Mouse (Mus musculus) liver, embryonic 13.5 days (tissue): ENCODE results near the gene Tanc2. TPM values are rescaled to one million over a fixed set of nuclear protein-coding genes. Genes with fewer than 3 reads are reported as not detected.

Source experiments
- ATAC-seq: fragments of 200-750 bp; cut with Nextera tagmentation; 2 replicates; pipeline ENCODE4 v1.8.0; 2017; ENCODE audit warnings: low read depth, mild to moderate bottlenecking, moderate number of reproducible peaks, moderate library complexity
- DNase-seq: peaks from one replicate; pipeline ENCODE4 v3.0.0; 2022
- H3K27ac ChIP-seq: fragments of 300-500 bp; sonication (generic); 2 replicates; pipeline ENCODE4 v1.5.1; 2015; ENCODE audit warnings: moderate library complexity, mild to moderate bottlenecking, inconsistent platforms
- H3K27me3 ChIP-seq: fragments of 300-500 bp; sonication (generic); 2 replicates; pipeline ENCODE4 v1.6.1; 2015; ENCODE audit warnings: mild to moderate bottlenecking, inconsistent platforms
- H3K36me3 ChIP-seq: fragments of 300-500 bp; sonication (generic); 2 replicates; pipeline ENCODE4 v1.6.1; 2015; ENCODE audit warnings: mild to moderate bottlenecking, inconsistent platforms
- H3K4me1 ChIP-seq: fragments of 300-500 bp; sonication (generic); replicated peaks from 2 replicates; pipeline ENCODE4 v1.6.1; 2015; ENCODE audit warnings: inconsistent platforms
- H3K4me2 ChIP-seq: fragments of 300-500 bp; sonication (generic); 2 replicates; pipeline ENCODE4 v1.6.1; 2015; ENCODE audit warnings: inconsistent platforms, mild to moderate bottlenecking, moderate library complexity
- H3K4me3 ChIP-seq: fragments of 300-500 bp; sonication (generic); replicated peaks from 2 replicates; pipeline ENCODE4 v1.5.1; 2015; ENCODE audit warnings: mild to moderate bottlenecking, inconsistent platforms
- H3K9ac ChIP-seq: fragments of 300-500 bp; sonication (generic); 2 replicates; pipeline ENCODE4 v1.6.1; 2015; ENCODE audit warnings: mild to moderate bottlenecking, inconsistent platforms
- H3K9me3 ChIP-seq: fragments of 300-500 bp; sonication (generic); replicated peaks from 2 replicates; pipeline ENCODE4 v1.6.1; 2016; ENCODE audit warnings: inconsistent platforms
- WGBS: fragments of 180-500 bp; shearing (Covaris S2); methylation state at CpG from one replicate; pipeline ENCODE4 v1.1.7; 2015; ENCODE audit not compliant: insufficient replicate concordance; 5-methylcytosine and 5-hydroxymethylcytosine counted together
- polyA plus RNA-seq: library from polyadenylated mRNA; unstranded; fragments of >200 nt; fragmentation: Nextera tagmentation; extraction: Ambion mirVana; gene quantifications from 2 replicates; pipeline ENCODE4 v1.2.1, GENCODE M21; 2015

The Tanc2 gene
- polyA plus RNA-seq, 1 experiment from 2014 or later, result 1.3 TPM

- DNase-seq (no peak), ATAC-seq (no peak)
- Histone ChIP-seq H3K4me1 (no peaks in the 10 kb centered on the region), H3K4me3 (no peak overlapping the region), H3K4me2 (no peak overlapping the region), H3K9ac (no peak overlapping the region), H3K9me3 (no peaks in the 10 kb centered on the region), H3K36me3 (no peaks in the 10 kb centered on the region), H3K27ac (no peak overlapping the region), H3K27me3 (no peaks in the 10 kb centered on the region)
- 68% methylated on average over 8 of the region's 8 CpGs for WGBS
These were observed 319.1 kb downstream of the Tanc2 start for GRCm38 (mm10) chr11:105908926-105909325.

DNA sequence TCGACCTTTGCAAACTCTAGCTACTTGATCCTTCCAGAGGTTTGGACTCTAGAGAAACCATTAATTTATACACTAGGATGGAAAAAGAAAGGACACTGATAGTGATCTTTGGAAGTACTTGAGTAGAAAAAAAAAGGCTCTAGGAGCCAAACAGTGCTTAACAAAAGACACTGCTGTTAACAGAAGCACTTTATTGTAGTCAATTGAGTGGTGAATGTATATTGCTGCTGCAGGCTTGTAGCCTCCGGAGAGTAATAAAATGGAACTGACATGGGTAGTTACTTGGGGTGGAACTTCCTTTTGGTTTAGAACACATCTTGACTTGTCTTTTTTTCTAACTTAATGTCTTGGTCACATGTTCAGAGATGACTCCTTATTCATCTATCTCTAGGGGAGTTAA is 319.8 kb downstream of the Tanc2 start:
- no peak for ATAC-seq
- Histone ChIP-seq H3K4me1 (no peaks in the 10 kb centered on the region), H3K4me3 (no peak overlapping the region), H3K9ac (no peak overlapping the region), H3K9me3 (no peaks in the 10 kb centered on the region), H3K36me3 (no peaks in the 10 kb centered on the region), H3K27ac (no peak overlapping the region), H3K27me3 (no peaks in the 10 kb centered on the region), H3K4me2 (no peak overlapping the region)
- WGBS, result 58% methylated on average over 2 of the region's 2 CpGs
- no peak for DNase-seq

- no peak for DNase-seq
These were observed 321.4 kb downstream of the Tanc2 start for GRCm38 (mm10) chr11:105911149-105911548.

DNA sequence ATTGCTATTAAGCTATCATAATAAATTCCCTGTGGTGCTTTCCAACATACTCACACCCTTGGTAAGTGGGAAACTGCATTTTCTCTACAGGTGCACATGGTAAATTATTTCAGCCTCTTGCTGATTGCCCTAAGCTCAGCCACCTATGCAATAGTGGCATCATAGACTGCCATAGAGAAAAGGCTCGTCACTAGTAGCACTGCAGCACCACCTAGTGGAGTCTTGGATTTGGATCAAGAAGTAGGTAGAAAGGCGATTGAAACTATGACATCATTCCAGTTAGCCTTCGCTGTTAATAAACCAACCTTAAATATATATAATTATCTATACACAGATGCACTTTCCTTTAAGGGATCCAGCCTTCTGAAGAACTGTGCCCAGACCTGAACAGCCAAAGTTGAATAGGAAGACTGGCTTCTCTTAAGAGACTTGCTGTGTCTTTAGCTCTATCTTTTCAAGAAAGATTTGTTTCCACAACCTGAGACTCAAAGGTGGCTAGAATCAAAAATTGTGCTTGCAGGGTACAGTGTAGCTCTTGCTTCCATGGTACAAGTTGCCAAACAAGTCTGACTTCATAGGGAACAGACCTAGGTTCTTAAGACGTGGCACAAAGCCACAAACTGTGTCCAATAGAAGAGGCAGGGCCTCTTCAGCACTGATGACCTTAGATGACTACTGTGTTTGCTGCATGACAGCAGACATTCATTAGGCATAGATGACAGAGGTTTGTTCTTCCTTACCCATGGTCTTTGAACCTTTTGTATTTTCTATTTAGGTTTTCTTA is 322.0 kb downstream of the Tanc2 start:
- Histone ChIP-seq H3K9me3 (no peaks in the 10 kb centered on the region), H3K9ac (no peak overlapping the region), H3K27me3 (no peaks in the 10 kb centered on the region), H3K36me3 (no peaks in the 10 kb centered on the region), H3K27ac (no peak overlapping the region), H3K4me2 (no peak overlapping the region), H3K4me1 (no peaks in the 10 kb centered on the region), H3K4me3 (no peak overlapping the region)
- DNase-seq (peak; percentile 38), ATAC-seq (peak; percentile 55)
- WGBS, result 24% methylated on average over 4 of the region's 4 CpGs

More at GRCm38 (mm10) chr11:105911149-105911548, 321.4 kb downstream of the Tanc2 start:
- Histone ChIP-seq H3K4me1 (no peaks in the 10 kb centered on the region), H3K9me3 (no peaks in the 10 kb centered on the region), H3K4me2 (no peak overlapping the region), H3K4me3 (no peak overlapping the region), H3K9ac (no peak overlapping the region), H3K36me3 (no peaks in the 10 kb centered on the region), H3K27me3 (no peaks in the 10 kb centered on the region), H3K27ac (no peak overlapping the region)
- ATAC-seq, result no peak

GRCm38 (mm10) chr11:105913580-105913979 is 323.8 kb downstream of the Tanc2 start:
- Histone ChIP-seq H3K9me3 (no peaks in the 10 kb centered on the region), H3K4me1 (no peaks in the 10 kb centered on the region), H3K27me3 (no peaks in the 10 kb centered on the region), H3K4me2 (no peak overlapping the region), H3K4me3 (no peak overlapping the region), H3K9ac (no peak overlapping the region), H3K27ac (no peak overlapping the region), H3K36me3 (no peaks in the 10 kb centered on the region)
- 77% methylated on average over 5 of the region's 5 CpGs for WGBS
- DNase-seq (no peak), ATAC-seq (no peak)

DNA sequence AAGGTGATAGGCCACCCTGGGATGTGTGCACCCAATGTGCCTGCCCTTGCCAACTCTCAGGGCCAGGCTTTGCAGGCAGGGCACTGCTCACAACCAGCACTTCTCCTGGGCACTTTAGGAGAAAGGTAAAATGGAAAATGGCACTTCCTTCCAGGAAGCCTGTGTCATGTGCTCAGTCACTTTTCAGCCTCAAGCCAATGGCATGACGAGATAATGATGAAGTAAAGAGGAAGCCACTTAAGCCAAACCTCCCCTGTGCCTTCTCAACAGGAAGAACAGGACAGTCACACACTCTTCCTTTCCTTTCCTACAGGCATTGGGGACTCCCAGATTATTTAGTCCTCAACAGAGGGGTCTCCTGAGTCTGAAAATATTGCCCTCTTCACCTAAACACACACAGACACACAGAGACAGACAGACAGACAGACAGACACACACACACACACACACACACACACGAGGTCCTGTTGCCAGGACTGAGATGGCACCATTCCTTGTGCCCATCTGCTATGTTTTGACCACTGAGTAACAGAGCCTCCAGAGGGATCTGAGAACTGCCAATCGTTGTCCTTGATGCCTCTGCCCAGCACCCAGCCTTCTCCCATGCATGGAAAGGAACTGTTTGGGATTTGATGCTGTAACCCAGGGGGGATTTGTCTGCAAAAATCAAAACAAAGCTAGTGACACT is 330.5 kb downstream of the Tanc2 start:
- Histone ChIP-seq H3K9me3 (no peaks in the 10 kb centered on the region), H3K4me3 (no peak overlapping the region), H3K4me1 (peaks cover 35% of the 10 kb centered on the region), H3K36me3 (no peaks in the 10 kb centered on the region; the same call in 1 of the 2 replicates), H3K9ac (no peak overlapping the region), H3K27me3 (no peaks in the 10 kb centered on the region), H3K27ac (peak overlapping the region; percentile 15; the same call in 1 of the 2 replicates), H3K4me2 (no peak overlapping the region)
- DNase-seq (no peak), ATAC-seq (no peak)
- WGBS, result 55% methylated on average over 3 of the region's 3 CpGs

DNA sequence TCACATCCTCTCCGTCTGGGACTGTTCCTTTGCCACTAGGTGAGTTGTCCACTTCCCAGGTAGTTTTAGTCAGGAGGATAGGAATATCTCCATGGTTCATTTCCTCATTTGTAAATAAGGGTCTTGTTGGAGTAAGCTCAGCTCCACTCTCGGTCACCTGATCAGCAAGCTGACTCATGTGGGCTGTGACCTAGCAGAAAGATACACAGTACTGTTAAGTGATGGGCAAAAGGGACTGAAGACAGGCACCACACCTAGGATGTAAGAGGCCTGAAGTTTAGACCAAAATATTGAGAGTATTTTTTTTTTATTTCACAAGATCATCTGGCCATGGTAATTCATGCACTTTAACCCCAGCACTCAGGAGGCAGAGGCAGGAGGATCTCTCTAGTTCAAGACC is 331.1 kb downstream of the Tanc2 start:
- H3K4me2 ChIP-seq, result 0 out of 2 replicates have a peak overlapping the region, but pooled peaks have one; percentile 32
- no peaks in the 10 kb centered on the region; the same call in 1 of the 2 replicates for H3K36me3 ChIP-seq
- no peaks in the 10 kb centered on the region for H3K27me3 ChIP-seq
- 72% methylated on average over 2 of the region's 2 CpGs for WGBS
- peak; percentile 76 for ATAC-seq
- H3K27ac ChIP-seq, result peak overlapping the region; percentile 15; the same call in 1 of the 2 replicates
- no peak for DNase-seq
- H3K4me1 ChIP-seq, result peaks cover 35% of the 10 kb centered on the region
- no peak overlapping the region for H3K9ac ChIP-seq
- H3K9me3 ChIP-seq, result no peaks in the 10 kb centered on the region
- no peak overlapping the region for H3K4me3 ChIP-seq

- ATAC-seq (peak; percentile 87), DNase-seq (peak; percentile 23)
- H3K27me3 ChIP-seq, result no peaks in the 10 kb centered on the region
- H3K36me3 ChIP-seq, result no peaks in the 10 kb centered on the region; the same call in 1 of the 2 replicates
- H3K27ac ChIP-seq, result peak overlapping the region; percentile 65
- H3K9me3 ChIP-seq, result no peaks in the 10 kb centered on the region
- no peak overlapping the region for H3K4me3 ChIP-seq
- WGBS, result 36% methylated on average over 5 of the region's 5 CpGs
- H3K4me1 ChIP-seq, result peaks cover 35% of the 10 kb centered on the region
- H3K4me2 ChIP-seq, result peak overlapping the region; percentile 32; the same call in 1 of the 2 replicates
- H3K9ac ChIP-seq, result peak overlapping the region; percentile 18; the same call in 1 of the 2 replicates
These were observed 331.5 kb downstream of the Tanc2 start for GRCm38 (mm10) chr11:105921275-105921674.

DNA sequence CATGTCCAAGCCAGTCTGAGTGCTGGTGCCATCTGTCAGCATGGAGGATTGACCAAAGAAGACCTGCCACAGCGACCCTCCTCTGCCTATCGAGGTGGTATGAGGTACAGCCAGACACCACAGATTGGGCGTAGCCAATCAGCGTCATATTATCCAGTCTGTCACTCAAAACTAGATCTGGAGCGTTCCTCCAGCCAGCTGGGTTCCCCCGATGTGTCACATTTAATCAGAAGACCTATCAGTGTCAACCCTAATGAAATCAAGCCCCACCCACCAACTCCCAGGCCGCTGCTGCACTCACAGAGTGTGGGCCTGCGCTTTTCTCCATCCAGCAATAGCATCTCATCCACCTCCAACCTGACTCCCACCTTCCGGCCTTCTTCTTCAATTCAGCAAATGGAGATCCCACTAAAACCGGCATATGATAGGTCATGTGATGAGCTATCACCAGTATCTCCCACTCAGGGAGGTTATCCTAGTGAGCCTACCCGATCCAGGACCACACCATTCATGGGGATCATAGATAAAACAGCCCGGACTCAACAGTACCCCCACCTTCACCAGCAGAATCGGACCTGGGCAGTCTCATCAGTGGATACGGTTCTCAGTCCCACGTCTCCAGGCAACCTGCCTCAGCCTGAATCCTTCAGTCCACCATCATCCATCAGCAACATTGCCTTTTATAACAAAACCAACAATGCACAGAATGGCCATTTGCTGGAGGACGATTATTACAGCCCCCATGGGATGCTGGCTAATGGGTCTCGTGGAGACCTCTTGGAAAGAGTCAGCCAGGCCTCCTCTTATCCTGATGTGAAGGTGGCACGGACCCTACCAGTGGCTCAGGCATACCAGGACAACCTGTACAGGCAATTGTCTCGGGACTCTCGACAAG is 333.2 kb downstream of the Tanc2 start:
- Histone ChIP-seq H3K27me3 (no peaks in the 10 kb centered on the region), H3K4me3 (no peak overlapping the region), H3K9ac (no peak overlapping the region), H3K4me2 (no peak overlapping the region), H3K4me1 (peaks cover 35% of the 10 kb centered on the region), H3K36me3 (no peaks in the 10 kb centered on the region; the same call in 1 of the 2 replicates), H3K9me3 (no peaks in the 10 kb centered on the region), H3K27ac (no peak overlapping the region)
- ATAC-seq (no peak), DNase-seq (no peak)
- 65% methylated on average over 20 of the region's 20 CpGs for WGBS

DNA sequence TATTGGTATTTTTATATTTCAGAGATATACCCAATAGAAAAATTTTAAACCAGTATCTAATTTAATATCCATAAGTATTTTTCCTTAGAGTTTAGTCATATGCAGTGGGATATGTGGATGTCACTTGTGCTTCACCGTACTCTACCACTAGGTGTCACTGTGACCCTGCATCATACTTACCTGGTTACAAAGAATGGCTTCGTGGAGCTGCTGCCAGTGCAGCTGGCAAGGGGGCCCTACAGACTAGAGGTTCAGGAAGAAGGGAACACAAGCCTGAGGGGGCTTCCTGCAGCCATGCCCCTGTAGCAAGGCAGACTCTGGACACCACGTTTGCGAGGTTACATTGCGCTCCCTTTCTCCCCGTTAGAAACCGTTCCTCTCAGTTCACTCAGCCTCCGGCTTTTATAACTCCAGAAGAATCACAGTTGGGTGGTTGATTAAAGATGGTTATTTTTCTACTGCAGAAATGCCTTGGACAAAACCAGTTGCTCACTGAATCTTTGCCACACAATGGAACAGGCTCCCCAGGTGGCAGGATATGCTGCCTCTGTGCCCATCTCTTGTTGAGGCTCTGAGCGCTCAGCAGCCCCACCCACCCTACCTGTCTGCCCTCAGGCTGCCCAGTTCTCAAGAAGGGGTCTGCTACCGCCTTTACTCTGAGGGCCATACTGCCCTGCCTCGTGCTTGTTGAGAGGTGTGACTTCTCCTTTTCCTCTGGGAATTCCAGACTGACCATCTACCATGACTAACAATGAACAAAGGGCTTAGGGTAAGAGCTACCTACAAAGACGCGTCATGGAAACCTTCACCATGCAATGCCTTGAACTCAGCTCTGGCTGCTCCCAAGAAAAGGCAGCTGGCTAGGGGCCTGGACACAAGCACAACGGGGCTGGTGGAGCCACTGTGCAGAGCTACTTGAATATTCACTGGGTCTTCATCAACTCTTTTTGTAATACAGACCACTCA is 337.6 kb downstream of the Tanc2 start:
- Histone ChIP-seq H3K4me1 (peaks cover 8% of the 10 kb centered on the region), H3K4me2 (no peak overlapping the region), H3K27me3 (no peaks in the 10 kb centered on the region; the same call in 1 of the 2 replicates), H3K36me3 (no peaks in the 10 kb centered on the region; the same call in 1 of the 2 replicates), H3K9me3 (no peaks in the 10 kb centered on the region), H3K27ac (no peak overlapping the region), H3K9ac (no peak overlapping the region), H3K4me3 (no peak overlapping the region)
- peak; percentile 37 for DNase-seq
- WGBS, result 49% methylated on average over 14 of the region's 14 CpGs
- no peak for ATAC-seq
